Mouse (Mus musculus): ENCODE measurements around the gene Xlr5b.
"Not testable (repeated sequence)": the region's sequence is repeated elsewhere in the genome, so short reads cannot be mapped to it uniquely, and the experiment has no call there.

Xlr5b gene

DNA sequence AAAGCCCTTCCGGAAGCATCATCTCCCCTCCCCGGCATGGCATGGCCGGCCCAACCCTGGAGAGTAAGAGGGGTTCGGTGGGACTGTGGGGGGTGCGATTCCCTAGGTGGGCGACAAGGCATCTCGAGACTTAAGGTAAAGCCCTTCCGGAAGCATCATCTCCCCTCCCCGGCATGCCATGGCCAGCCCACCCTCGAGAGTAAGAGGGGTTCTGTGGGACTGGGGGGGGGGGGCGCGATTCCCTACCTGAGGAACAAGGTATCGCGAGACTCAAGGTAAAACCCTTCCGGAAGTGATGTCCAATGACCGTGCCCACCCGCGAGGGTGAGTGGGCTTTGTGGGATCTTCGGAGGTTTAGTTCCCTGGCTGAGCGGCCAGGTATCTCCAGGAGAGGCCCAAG is at the start of gene Xlr5b:
Xlr5b (plus strand) TSS at position 301 of the 400 bp plus-strand sequence.
- not testable (repeated sequence) for DNase-seq (ENCODE audit: low spot score)

GRCm38 (mm10) chrX:73116747-73117146 is 31.8 kb upstream of the Xlr5b start, which contains the start of gene Gm14685:
Gene Gm14685 (plus strand): TSS chrX:73117047.
- not testable (repeated sequence) for DNase-seq (ENCODE audit: low spot score)

GRCm38 (mm10) chrX:73122859-73123829 is 25.5 kb upstream of the Xlr5b start:
- not testable (repeated sequence) for DNase-seq (ENCODE audit: low spot score)

DNA sequence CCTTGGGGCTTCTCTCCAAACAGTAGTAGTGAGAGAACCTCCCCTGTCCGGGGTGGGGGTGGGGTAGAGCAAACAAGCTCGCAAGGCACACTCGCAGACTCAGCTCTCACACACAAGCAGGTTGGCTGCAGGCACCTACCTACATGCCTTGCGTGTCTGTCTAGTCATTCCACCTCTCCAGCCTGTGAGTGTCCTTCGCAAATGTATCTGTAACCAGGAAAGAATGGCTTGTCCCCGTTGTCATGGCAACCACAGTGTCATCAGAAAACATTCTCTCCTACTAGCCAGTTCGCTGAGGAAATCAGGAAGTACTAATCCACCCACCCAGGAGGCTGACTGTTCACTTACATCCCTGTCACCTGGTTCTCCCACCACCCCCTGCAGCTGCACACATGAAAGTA is 5.4 kb upstream of the Xlr5b start:
- not testable (repeated sequence) for DNase-seq (ENCODE audit: low spot score)

DNA sequence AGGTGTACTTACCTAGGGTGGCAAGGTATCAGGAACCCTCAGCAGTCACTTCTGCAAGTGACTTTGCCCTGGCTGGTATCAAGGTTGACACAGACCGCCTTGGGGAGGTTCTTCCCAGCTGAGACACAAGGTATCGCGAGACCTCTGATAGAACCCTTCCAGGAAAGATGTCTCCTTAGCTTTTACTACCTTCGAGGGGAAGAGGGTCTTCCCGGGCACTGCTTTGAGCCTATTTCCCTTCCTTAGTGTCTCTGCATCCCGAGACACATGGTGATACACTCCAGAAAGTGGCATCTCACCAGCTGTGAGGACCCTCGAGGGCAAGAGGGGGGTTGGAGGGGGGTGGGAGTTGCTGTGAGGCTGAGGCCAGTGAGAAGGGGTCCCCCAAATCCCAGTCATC is 754 bp downstream of the Xlr5b start, which contains the start of gene DXBay18:
DXBay18 (minus strand) TSS at position 101 of the 400 bp plus-strand sequence.
- DNase-seq (ENCODE audit: low spot score) = not testable (repeated sequence)

- not testable (repeated sequence) for DNase-seq (ENCODE audit: low spot score)
These were observed 28.3 kb downstream of the Xlr5b start, which contains the start of gene Spin2d for GRCm38 (mm10) chrX:73176889-73177288. Gene Spin2d (minus strand): TSS chrX:73176989.

GRCm38 (mm10) chrX:73191934-73192333 is 43.3 kb downstream of the Xlr5b start, which contains the start of gene Xlr3b:
Gene Xlr3b (plus strand): TSS chrX:73192207.
- peak; percentile 3 for DNase-seq (ENCODE audit: low spot score)
